Mouse (Mus musculus) intestine, embryonic 14.5 days (tissue): ENCODE results near the gene C4bp. TPM values are rescaled to one million over a fixed set of nuclear protein-coding genes. Genes with fewer than 3 reads are reported as not detected.
A peak's percentile ranks its signal among the peaks of the same experiment; 100 is the strongest.
"Not testable (repeated sequence)": the region's sequence is repeated elsewhere in the genome, so short reads cannot be mapped to it uniquely, and the experiment has no call there.

Experiments
- ATAC-seq: fragments of 200-750 bp; cut with Nextera tagmentation; replicated peaks from 2 replicates; pipeline ENCODE4 v1.8.0; 2017; ENCODE audit warnings: low read depth, moderate number of reproducible peaks, moderate TSS enrichment, moderate library complexity; ENCODE audit not compliant: low FRiP score, low TSS enrichment
- DNase-seq: peaks from one replicate; pipeline ENCODE4 v3.0.0-alpha.2; 2018; ENCODE audit warnings: low spot score
- H3K27ac ChIP-seq: fragments of 300-500 bp; sonication (generic); 2 replicates; pipeline ENCODE4 v1.5.1; 2014; ENCODE audit warnings: low read depth, mild to moderate bottlenecking, control low read depth
- H3K27me3 ChIP-seq: fragments of 300-500 bp; sonication (generic); replicated peaks from 2 replicates; pipeline ENCODE4 v1.6.1; 2014; ENCODE audit warnings: low read length, control low read depth; ENCODE audit not compliant: control insufficient read depth, insufficient read depth
- H3K36me3 ChIP-seq: fragments of 300-500 bp; sonication (generic); 2 replicates; pipeline ENCODE4 v1.6.1; 2014; ENCODE audit warnings: low read length, control low read depth; ENCODE audit not compliant: control insufficient read depth, insufficient read depth
- H3K4me1 ChIP-seq: fragments of 300-500 bp; sonication (generic); replicated peaks from 2 replicates; pipeline ENCODE4 v1.6.1; 2014; ENCODE audit warnings: low read length, control low read depth, mixed read lengths; ENCODE audit not compliant: control insufficient read depth, insufficient read depth
- H3K4me2 ChIP-seq: fragments of 300-500 bp; sonication (generic); 2 replicates; pipeline ENCODE4 v1.6.1; 2014; ENCODE audit warnings: low read length
- H3K4me3 ChIP-seq: fragments of 300-500 bp; sonication (generic); 2 replicates; pipeline ENCODE4 v1.5.1; 2014; ENCODE audit warnings: low read depth, low read length, control low read depth, mixed read lengths
- H3K9ac ChIP-seq: fragments of 300-500 bp; sonication (generic); 2 replicates; pipeline ENCODE4 v1.6.1; 2014; ENCODE audit warnings: mild to moderate bottlenecking, low read length
- H3K9me3 ChIP-seq: fragments of 300-500 bp; sonication (generic); 2 replicates; pipeline ENCODE4 v1.6.1; 2016; ENCODE audit warnings: low read length, control low read depth; ENCODE audit not compliant: control insufficient read depth
- WGBS: fragments of 180-500 bp; shearing (Covaris S2); extraction: QIAGEN DNeasy Blood & Tissue Kit; methylation state at CpG from one replicate; pipeline ENCODE4 v1.1.7; 2014; 5-methylcytosine and 5-hydroxymethylcytosine counted together
- polyA plus RNA-seq: library from polyadenylated mRNA; unstranded; fragments of >200 nt; fragmentation: Nextera tagmentation; extraction: Ambion mirVana; gene quantifications from 2 replicates; pipeline ENCODE4 v1.2.1, GENCODE M21; 2014

C4bp gene
- polyA plus RNA-seq, 1 experiment from 2014 or later = 3.5 TPM

DNA sequence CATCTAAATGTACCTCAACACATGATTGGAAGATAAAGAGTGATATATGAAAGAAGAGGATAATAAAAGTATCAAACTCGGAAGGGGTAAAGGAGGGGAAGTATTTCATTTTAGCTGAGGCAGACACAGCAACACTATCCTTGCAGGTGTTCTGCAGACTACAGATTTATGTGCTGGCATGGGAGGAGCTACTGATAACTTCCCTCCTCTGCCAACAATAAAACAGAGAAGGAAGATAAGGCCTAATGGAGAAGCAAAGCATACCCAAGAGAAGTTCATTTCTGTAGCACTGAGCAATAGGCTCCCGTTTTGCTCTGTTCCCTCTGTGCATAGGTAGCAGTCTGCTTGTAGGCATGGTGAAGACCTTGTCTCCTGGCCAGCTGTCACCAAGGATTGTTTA, 19.6 kb upstream of the C4bp start:
- ATAC-seq = peak; percentile 75
- Histone ChIP-seq H3K27me3 (no peaks in the 10 kb centered on the region), H3K9ac (no peak overlapping the region), H3K4me1 (no peaks in the 10 kb centered on the region), H3K36me3 (no peaks in the 10 kb centered on the region), H3K27ac (no peak overlapping the region; the same call in 1 of the 2 replicates), H3K9me3 (no peaks in the 10 kb centered on the region), H3K4me3 (no peak overlapping the region), H3K4me2 (no peak overlapping the region)
- DNase-seq = no peak
- 40% methylated on average over 2 of the region's 2 CpGs for WGBS

DNA sequence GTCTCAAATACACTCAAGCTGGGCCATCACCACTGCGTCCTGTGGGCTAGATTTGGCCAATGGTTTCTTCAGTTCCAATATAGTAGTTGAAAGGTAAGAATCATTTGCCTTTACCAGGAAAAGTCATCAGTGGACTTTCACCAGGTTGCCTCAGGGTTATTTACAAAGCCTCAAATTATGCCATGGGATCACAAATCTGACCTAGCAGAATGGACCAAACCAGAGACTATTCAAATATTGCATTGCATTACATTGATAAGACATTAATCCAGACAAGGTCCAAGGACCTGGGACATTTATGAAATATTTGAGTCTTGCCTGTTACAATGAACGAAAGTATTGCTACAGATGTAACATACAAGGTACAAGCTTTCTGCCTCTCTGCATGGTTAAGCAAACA, 17.1 kb upstream of the C4bp start:
- no peak overlapping the region for H3K27ac ChIP-seq
- H3K4me1 ChIP-seq = no peaks in the 10 kb centered on the region
- ATAC-seq = no peak
- H3K9me3 ChIP-seq = no peaks in the 10 kb centered on the region
- H3K36me3 ChIP-seq = no peaks in the 10 kb centered on the region
- H3K4me3 ChIP-seq = no peak overlapping the region
- no peak overlapping the region for H3K4me2 ChIP-seq
- H3K27me3 ChIP-seq = no peaks in the 10 kb centered on the region
- H3K9ac ChIP-seq = no peak overlapping the region
- 87% methylated on average over 2 of the region's 2 CpGs for WGBS
- no peak for DNase-seq

DNA sequence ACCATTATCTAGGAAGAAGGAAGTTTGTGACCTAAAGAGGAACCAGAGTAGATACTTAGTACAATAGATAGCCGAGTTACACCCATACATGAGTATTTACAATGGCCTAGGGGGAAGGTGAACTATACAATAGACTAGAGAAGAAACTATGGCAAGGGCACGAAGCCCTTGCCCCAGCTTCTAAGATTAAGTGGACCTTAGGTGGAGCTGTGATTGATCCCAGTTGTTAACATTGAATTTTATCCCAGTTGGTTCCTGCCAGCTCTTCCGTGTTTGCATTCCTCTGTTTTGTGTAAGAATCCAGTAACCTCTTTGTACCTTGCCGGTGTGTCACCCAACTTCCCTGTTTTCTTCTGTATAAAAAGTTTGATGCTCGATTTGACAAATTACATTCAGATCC, 2.1 kb upstream of the C4bp start:
- not testable (repeated sequence) for H3K36me3 ChIP-seq, DNase-seq, H3K4me3 ChIP-seq, H3K27ac ChIP-seq, H3K4me2 ChIP-seq, H3K27me3 ChIP-seq, H3K4me1 ChIP-seq, H3K9me3 ChIP-seq, H3K9ac ChIP-seq, ATAC-seq
- 94% methylated on average over 5 of the region's 5 CpGs for WGBS

DNA sequence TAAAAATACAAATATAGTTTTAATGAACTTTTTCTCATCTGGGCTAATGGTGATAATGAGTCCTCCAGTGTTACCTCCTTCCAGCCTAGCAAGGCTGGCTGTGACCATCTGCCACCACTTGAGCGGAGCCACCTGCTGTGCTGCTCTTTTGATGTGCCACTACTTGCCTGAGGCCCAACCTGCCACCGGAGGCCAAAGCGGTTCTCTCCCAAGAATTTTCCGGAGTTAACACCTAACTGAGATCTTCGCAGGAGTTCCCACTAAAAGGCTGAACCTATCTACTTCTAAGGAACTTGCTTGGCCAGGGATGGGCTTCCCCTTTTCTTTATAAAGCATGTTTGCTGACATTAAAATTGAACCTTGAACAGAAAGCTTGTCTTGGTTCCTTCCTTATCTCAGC, 1.8 kb downstream of the C4bp start:
- H3K27me3 ChIP-seq, H3K9ac ChIP-seq, H3K4me2 ChIP-seq, H3K4me1 ChIP-seq, H3K9me3 ChIP-seq, H3K36me3 ChIP-seq, ATAC-seq, DNase-seq, H3K27ac ChIP-seq, H3K4me3 ChIP-seq: not testable (repeated sequence)
- 29% methylated on average over 5 of the region's 5 CpGs for whole genome bisulfite sequencing

DNA sequence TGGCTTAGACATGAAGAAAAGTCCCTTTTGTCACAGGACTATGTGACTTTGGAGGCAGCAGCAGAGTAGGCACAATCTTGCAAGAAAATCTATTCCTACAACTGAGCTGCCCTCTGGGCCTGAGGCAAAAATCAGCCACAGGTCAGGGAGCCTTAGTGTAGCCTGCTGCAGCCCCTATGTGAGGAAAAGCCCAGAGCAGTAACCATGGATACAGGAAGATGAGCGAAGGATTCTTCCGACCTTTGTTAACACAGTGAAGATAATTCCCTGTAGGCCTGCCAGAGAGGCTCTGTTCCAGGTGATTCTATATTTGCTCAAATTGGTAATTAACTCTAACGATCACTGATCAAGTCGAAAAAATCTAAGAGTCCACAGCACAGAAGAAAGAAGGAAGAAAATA, 17.3 kb downstream of the C4bp start:
- H3K27me3 ChIP-seq = no peaks in the 10 kb centered on the region
- no peak for ATAC-seq

DNA sequence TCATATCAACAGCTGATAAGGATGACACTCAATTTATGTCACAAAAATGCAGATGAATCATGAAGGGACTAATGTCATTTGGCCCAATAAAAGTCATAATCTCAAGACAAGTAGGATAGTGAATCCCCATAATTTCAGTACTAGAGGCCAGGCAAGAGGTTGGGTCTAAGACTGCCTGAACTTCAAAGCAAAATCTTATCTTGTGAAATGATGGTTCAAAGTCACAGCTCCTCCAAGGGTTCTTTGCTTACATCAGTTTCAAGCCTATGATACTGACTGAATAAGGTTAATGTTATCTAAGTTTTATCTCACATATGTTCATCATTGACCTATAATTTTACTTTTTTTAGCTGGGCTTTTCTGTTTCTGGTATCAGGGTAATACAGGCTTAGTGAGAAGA, 20.5 kb downstream of the C4bp start:
- Histone ChIP-seq H3K4me2 (no peak overlapping the region), H3K9me3 (no peaks in the 10 kb centered on the region), H3K36me3 (no peaks in the 10 kb centered on the region), H3K9ac (no peak overlapping the region), H3K27ac (no peak overlapping the region), H3K27me3 (no peaks in the 10 kb centered on the region), H3K4me3 (no peak overlapping the region), H3K4me1 (no peaks in the 10 kb centered on the region)
- DNase-seq = no peak
- ATAC-seq = no peak

More for the DNA sequence above, 17.3 kb downstream of the C4bp start:
- Histone ChIP-seq H3K4me1 (no peaks in the 10 kb centered on the region), H3K36me3 (no peaks in the 10 kb centered on the region), H3K9ac (no peak overlapping the region), H3K4me3 (no peak overlapping the region), H3K4me2 (no peak overlapping the region), H3K9me3 (no peaks in the 10 kb centered on the region), H3K27ac (no peak overlapping the region)
- DNase-seq = no peak
- 57% methylated on average over 4 of the region's 4 CpGs for WGBS

DNA sequence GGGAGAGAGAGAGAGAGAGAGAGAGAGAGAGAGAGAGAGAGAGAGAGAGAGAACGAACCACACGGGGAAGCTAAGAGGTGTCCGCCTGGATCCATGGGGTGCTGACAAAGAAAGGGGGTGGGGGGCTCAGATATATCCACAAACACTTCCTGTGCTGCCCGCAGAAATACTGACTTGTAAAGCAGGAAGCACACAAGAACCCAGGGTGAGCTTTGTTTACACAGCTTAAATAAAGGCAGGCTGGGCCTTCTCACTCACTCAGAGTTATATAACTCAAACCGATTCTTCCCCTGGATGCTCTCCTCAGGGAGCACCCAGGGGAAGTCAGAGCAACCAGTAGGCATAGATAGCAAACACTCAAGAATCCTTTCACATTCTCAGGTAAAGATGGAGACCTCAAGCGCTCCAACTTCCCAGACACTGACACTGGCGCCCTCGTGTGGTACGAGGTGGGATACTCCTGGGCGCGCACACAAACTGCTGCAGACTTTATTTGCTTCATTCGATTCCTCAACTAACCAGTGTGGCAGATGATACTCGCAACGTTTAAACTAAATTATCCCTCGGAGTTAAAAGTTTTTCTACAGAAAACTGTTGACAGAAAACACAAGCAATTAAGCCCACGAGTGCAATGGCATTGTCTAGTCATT, 27.5 kb downstream of the C4bp start:
- WGBS = 29% methylated on average over 16 of the region's 16 CpGs
- peak; percentile 58; the same call in 1 of the 2 replicates for ATAC-seq
- DNase-seq = peak; percentile 94
- no peak overlapping the region for H3K27ac ChIP-seq
- H3K4me2 ChIP-seq = peak overlapping the region; percentile 20; the same call in 1 of the 2 replicates
- no peaks in the 10 kb centered on the region for H3K27me3 ChIP-seq
- no peak overlapping the region; the same call in 1 of the 2 replicates for H3K4me3 ChIP-seq
- H3K9ac ChIP-seq = no peak overlapping the region
- H3K36me3 ChIP-seq = no peaks in the 10 kb centered on the region
- H3K9me3 ChIP-seq = 0 out of 2 replicates have a peak, but pooled peaks cover 4% of the 10 kb centered on the region
- H3K4me1 ChIP-seq = no peaks in the 10 kb centered on the region

DNA sequence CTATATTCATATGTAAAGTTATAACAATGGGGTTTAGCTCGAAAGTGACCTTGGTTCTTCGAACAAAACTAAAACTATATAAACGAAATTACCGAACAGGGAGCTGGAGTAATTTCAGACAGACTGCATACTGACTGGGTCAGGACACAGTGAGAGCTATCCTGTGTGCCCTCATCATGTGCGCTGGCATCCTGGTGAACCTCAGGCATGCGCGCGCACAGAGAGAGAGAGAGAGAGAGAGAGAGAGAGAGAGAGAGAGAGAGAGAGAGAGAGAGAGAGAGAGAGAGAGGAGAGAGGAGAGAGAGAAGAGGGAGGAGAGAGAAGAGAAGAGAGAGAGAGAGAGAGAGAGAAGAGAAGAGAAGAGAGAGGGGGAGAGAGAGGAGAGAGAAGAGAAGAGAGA, 28.1 kb downstream of the C4bp start:
- Histone ChIP-seq H3K4me1 (no peaks in the 10 kb centered on the region), H3K27ac (no peak overlapping the region), H3K4me3 (no peak overlapping the region), H3K4me2 (no peak overlapping the region), H3K27me3 (no peaks in the 10 kb centered on the region), H3K9ac (no peak overlapping the region), H3K36me3 (no peaks in the 10 kb centered on the region), H3K9me3 (0 out of 2 replicates have a peak, but pooled peaks cover 4% of the 10 kb centered on the region)
- ATAC-seq = no peak
- WGBS = 83% methylated on average over 8 of the region's 8 CpGs
- DNase-seq = no peak

DNA sequence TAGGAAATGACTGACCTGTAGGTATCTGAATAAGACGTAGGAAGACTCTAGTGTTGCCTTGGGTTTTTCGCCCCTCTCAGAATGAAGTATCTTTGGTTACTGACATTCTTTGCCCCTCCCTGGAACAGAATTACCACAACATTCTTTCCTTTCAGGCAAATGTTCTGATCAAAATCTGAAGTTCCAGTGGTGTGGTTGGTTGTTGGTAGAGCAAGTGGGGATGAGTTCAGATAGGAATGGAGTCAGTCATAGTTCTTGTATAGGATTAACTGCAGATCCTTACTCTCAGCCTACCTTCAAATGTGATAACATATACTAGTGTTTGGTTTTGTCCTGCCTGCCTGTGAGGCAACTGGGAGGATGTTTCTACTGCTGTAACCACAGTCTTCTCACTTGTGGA, 31.9 kb downstream of the C4bp start, which contains the start of gene Zp3r:
Gene Zp3r, minus strand, starts transcription at position 101 of the 400 bp plus-strand sequence.
- Histone ChIP-seq H3K4me2 (no peak within 1 kb of the TSS), H3K9me3 (0 out of 2 replicates have a peak, but pooled peaks cover 4% of the 10 kb centered on the region), H3K4me1 (no peaks in the 10 kb centered on the region), H3K4me3 (no peak within 1 kb of the TSS), H3K27ac (no peak within 1 kb of the TSS), H3K9ac (no peak within 1 kb of the TSS), H3K36me3 (no peaks in the 10 kb centered on the region), H3K27me3 (no peaks in the 10 kb centered on the region)
- no peak for DNase-seq
- no peak for ATAC-seq
- WGBS = 90% methylated on average over 2 of the region's 2 CpGs
